Mouse (Mus musculus) megakaryocyte, embryonic 14.5 days (primary cell): ENCODE data around the gene Mslnl.

ENCODE experiments used
- FLI1 ChIP-seq: IDR thresholded peaks from 2 replicates; pipeline ENCODE4 v1.6.1; 2012; ENCODE audit warnings: low read length, inconsistent platforms, mixed read lengths
- GATA1 ChIP-seq: IDR thresholded peaks from 3 replicates; pipeline ENCODE4 v1.6.1; 2012; ENCODE audit warnings: mixed read lengths, low read length, inconsistent platforms, borderline replicate concordance

DNA sequence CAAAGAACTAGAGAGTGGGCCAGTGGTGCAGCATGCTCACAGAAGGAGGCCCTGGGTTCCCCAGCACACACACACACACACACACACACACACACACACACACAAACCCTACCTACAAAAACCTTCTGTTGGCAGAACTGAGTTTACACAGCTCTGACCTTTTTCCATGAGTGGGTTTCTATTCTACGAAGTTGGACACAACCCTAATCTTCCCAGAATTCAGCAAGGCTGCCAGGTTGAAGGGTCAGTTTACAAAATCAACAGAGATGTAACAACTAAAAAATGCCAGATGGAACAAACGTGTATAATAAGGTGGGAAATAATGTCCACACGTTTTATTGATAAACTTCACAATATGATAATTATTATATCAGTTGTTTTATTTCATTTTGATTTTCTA lies 21.8 kb downstream of the Mslnl start:
- TF ChIP-seq GATA1 (no peak), FLI1 (no peak)
